Mouse (Mus musculus): ENCODE data around the gene Rassf7.

DNA sequence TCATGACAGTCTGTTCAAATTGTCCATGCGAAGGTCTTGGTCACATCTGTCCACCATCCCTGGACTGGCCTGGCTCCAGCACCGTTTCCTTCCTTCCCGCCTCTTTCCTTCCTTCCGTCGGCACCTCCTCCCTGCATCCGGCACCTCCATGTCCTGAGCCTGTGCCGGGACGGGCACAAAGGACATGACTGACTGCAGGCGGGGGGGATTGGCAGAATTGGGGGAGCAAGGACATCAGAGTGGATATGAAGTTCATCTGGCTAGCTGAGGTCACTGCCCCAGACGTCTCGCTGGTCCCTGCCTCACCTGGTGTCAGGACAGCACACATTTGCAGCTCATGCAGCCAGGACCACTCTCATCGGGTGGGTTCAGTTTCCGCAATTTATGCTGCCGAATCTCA, 24.6 kb upstream of the Rassf7 start:
- TF ChIP-seq CTCF (IDR thresholded peaks at IDR 0.05; ENCODE audit: extremely low read depth, insufficient read length, insufficient replicate concordance, low read depth, low read length) (no peak), POLR2A (IDR thresholded peaks at IDR 0.05; ENCODE audit: low read depth, low read length) (no peak)
